Mouse (Mus musculus) lung, postnatal 36 days (tissue): ENCODE measurements around the gene Cfap97d1.
A peak's percentile ranks its signal among the peaks of the same experiment; 100 is the strongest.
"Not testable (repeated sequence)": the region's sequence is repeated elsewhere in the genome, so short reads cannot be mapped to it uniquely, and the experiment has no call there.

ENCODE experiments used
- DNase-seq: peaks from one replicate; pipeline ENCODE4 v3.0.0; 2022; ENCODE audit warnings: mixed read lengths

Cfap97d1 gene

DNA sequence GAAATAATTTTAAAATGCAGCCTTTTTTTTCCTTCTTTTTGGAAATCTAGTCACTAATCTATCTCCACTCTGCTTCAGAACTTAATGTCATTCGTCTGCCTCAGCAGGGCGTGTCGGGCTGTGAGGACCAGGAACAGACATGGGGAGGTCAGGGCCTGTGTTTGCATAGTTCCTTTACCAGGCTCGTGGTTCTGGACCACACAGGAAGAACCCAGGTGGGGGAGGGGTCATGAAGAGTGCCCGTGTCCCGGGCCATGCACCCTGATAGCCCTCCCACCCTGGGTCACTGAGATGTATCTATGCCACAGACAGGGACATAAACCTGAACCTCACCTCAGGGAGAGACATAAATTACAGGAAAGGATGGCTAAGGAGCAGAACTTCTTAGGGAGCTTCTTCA is 9.9 kb upstream of the Cfap97d1 start:
- DNase-seq = peak; percentile 30

DNA sequence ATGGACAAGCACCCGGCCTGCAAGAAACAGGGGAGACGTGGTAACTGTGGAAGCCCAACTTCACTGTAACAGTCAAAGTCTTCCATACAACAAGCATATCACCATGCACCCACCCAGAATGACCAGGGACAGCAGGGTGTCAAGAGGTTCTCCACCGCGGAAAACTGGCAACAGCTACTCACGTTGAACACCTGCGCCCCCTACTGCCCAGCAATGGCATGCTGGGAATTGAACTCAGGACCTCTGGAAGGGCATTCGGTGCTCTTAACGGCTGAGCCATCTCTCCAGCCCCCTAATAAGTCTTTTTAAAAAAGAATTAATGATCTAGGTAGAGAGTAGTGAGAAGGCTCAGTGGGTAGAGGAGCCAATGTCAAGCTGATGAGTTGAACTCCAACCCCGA is 9.2 kb upstream of the Cfap97d1 start:
- DNase-seq = peak; percentile 65

DNA sequence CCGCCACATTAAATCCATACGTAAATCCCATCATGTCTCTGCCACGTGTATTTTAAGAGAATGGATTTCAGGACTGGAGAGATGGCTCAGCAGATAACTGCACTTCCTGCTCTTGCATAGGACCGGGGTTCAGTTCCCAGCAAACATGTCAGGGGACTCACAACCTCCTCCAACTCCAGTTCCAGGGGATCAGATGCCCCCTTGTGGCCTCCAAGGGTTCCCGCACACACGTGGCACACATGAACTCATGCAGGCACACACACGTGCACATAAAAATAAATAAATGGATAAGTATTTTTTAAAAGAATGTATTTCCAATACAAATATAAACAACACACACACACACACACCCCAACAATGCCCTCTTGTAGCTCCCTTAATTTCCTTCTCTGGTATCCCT is 7.1 kb upstream of the Cfap97d1 start:
- DNase-seq = no peak

GRCm38 (mm10) chr11:101979140-101979539 is 4.9 kb upstream of the Cfap97d1 start:
- no peak for DNase-seq

DNA sequence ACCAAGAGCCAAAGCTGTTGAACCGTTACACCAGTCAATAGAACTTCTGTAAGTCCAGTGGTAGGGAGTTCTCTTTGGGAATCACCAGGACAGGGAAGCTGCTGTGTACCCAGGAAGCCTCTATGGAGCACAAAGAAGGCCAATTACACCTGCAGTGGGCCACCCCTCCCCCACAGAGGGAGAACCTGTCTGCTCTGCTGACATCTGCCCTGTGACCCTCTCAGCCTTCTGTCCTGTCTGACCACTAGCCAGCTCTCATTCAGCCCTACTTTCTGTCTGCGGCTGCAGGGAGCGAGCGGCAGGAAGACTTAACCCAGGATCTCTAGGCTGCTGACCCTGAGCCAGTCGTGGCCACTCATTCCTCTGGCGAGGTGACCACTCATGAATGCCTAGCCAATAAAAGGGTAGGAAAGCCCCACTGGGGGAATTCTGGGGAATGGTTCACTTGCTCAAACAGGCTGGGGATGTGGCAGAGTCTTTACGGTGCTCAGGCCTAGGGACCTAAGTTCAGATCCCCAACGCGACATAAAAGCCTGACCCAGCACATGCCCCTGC is 3.4 kb upstream of the Cfap97d1 start:
- DNase-seq = no peak

- DNase-seq = peak; percentile 81
Measured at GRCm38 (mm10) chr11:101981850-101982249, 2.2 kb upstream of the Cfap97d1 start.

DNA sequence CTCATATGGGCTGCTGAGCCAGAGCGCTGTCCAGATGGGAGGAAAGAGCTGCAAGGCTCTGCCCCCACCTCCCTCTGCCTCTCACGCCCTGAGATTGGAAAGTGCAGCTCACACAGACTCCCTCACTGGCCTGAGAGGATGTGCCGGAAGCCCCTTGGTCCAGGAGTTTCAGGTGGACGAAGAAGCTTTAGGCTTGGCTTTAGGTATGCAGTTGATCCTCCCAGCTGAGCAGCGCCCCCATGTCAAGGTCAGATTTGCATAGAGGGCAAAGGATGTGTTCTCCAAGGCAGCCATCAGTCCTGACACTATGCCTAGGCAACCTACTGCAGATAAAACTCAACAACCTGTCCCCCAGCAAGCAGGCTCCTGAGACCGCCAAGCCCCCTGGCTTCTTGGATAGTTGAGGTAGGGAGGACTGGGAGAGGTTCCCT is 1.1 kb upstream of the Cfap97d1 start:
- peak; percentile 29 for DNase-seq

DNA sequence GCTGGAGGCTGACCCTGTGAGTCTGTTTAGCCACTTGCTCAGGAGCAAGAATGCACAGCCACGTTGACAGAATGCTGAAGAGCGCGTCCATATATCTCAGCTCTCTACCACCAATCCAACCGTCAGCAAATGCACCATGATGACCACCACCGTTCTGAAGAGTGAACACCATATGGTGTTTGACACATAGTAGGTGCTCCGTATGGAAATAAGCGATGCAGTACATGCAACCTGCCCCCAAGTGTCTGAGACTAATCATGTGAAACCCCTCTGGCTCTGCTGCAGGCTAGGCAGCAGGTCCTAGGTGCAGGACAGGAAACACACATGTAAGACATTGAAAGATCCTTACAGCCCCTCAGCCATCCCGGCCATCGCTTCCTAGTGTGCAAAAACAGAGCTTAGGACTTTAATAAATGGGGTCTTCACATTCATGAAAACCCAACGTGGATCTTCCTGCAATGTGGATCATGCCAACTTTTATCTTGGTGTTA is 603 bp upstream of the Cfap97d1 start:
- no peak for DNase-seq

- DNase-seq = not testable (repeated sequence)
Measured at GRCm38 (mm10) chr11:101985450-101985849, 1.4 kb downstream of the Cfap97d1 start.

- peak; percentile 94 for DNase-seq
Measured at GRCm38 (mm10) chr11:101985990-101986389, 1.9 kb downstream of the Cfap97d1 start.

DNA sequence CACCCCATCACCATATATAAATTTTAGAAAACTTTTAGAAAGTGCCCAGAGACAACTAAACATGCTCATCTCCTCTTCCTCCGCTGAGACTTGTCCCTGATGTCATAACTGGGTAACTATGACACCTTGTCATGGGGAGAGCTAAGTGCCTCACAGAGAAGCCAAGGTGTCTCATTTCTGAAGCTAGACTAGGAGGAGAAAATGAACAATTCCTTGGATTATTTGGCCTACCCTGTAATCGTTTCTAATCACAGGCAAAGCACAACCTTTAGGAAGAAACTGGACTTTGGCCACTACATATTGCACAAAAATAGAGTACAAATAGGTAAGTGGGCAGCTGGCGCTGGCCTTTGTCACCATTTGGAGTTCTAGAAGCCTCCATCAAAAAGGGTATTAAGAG is 2.8 kb downstream of the Cfap97d1 start, which contains the start of gene Dusp3:
Gene Dusp3 (minus strand): TSS at position 101 of the 400 bp plus-strand sequence.
- DNase-seq = no peak

- DNase-seq = no peak
Measured at GRCm38 (mm10) chr11:101990244-101990643, 6.2 kb downstream of the Cfap97d1 start.

GRCm38 (mm10) chr11:101991813-101992212 is 7.7 kb downstream of the Cfap97d1 start:
- no peak for DNase-seq

GRCm38 (mm10) chr11:101992411-101992810 is 8.3 kb downstream of the Cfap97d1 start:
- no peak for DNase-seq

GRCm38 (mm10) chr11:101994100-101994499 is 10.0 kb downstream of the Cfap97d1 start:
- no peak for DNase-seq

- DNase-seq = no peak
Measured at GRCm38 (mm10) chr11:101995938-101996337, 11.9 kb downstream of the Cfap97d1 start.

DNA sequence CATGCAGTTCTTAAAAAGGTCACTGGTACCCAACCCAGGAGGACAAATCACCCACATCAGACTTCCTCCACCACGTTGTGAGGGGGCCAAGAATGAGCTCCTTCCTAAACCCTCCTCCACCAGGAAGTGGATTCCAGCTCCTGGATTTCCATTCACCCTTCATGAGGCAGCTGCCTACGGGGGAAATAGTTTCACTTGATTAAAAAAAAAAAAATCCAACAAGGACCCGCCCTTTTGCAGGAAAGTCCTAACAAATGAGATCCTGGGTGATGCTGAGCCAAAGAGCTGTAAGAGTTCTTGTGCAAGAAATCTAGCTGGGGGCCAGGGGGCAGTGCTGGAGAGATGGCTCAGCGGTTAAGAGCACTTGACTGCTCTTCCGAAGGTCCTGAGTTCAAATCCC is 14.2 kb downstream of the Cfap97d1 start:
- peak; percentile 37 for DNase-seq

GRCm38 (mm10) chr11:101999466-101999865 is 15.4 kb downstream of the Cfap97d1 start:
- DNase-seq = no peak

DNA sequence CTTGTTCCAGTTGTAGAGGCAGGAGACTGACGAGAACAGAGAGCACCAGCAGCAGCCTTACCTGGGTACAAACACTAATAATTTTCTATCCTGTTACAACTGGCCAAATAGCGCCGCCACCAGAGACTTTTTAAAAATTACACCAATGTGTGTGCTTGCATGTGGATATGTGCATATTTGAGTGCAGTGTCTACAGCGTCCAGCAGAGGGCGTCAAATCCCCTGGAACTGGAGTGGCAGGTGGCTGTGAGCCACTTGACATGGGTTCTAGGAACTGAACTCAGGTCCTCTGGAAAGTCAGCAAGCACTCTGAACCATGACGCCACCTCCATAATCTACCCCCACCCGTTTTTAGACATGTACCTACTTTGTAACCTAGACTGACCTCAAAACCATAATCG is 20.2 kb downstream of the Cfap97d1 start:
- DNase-seq = no peak

DNA sequence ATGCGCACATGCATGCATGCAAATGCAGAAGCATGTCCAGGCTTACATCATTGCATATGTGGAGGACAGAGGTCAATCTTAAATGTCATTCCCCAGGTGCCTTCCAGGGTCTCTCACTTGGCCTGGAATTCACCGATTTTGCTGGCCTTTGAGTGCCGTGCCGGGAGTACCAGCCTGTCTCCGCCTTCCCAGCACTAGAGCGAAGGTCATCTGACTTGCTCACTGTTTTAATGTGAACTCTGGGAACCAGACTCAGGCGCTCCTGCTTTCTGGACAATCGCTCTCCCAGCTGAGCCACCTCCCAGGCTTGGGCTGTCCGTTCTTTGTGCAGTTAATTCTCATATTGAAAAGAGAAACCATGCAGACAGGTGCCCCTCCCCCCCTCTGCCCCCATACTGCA is 22.2 kb downstream of the Cfap97d1 start:
- DNase-seq = no peak

GRCm38 (mm10) chr11:102006688-102007087 is 22.6 kb downstream of the Cfap97d1 start:
- no peak for DNase-seq

- no peak for DNase-seq
Measured at GRCm38 (mm10) chr11:102008372-102008771, 24.3 kb downstream of the Cfap97d1 start.

DNA sequence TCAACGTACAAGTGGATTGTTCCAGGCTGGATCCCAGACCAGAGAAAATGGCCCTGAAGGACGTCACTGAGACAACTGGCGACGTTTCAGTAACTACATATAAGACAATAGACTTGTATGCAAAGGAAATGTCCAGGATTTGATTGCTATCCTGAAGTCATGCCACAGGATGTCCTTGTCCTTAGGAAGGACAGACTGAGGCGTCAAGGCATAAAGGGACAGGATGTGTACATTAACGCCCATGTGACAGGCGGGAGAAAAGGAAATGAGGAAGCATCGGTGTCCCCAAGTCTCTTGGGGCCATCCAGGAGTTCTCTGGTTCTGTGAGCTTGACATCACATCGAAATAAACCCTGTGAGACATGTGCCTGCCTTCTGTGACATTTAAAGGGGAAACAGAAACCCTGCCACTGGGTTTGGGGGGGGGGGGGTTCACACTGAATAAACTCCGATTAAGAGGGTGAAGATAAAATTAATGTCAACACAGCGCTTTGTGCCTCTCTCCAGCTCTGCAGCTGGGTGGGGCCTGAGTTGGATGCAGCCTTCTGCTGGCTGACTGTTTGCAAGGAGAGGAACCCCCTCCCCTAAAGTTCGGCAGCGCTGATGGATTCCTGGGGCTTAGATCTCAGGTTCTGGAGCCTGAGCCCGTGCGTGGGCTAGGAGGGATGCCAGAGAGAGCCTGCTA is 25.0 kb downstream of the Cfap97d1 start:
- peak; percentile 76 for DNase-seq

GRCm38 (mm10) chr11:102010140-102010539 is 26.1 kb downstream of the Cfap97d1 start:
- no peak for DNase-seq

DNA sequence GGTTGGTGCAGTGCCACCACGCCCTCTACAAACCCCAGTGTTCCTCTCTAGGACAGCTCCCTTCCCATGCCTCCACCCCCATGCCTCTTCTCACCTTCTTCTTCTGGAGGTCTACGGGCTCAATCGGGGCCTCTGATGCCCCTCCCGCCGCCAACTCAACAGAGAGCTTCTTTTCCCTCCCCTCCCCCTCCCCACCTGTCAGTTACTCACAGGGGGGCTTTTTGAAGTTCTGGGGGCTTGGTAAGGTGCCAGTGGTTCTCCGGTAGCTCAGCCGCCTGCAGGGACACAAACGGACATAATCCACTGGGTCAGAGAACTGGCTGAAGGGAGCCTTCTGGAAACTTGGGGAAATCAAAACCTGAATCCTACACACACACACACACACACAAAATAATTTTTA is 27.4 kb downstream of the Cfap97d1 start:
- DNase-seq = no peak
